Mouse (Mus musculus): Measurements from ENCODE around the gene Gm6205. TPM values are rescaled to one million over a fixed set of nuclear protein-coding genes. Genes with fewer than 3 reads are reported as not detected.
"Not testable (repeated sequence)": the region's sequence is repeated elsewhere in the genome, so short reads cannot be mapped to it uniquely, and the experiment has no call there.

The Gm6205 gene
- not detected for total RNA-seq (2021)
- long read RNA-seq, experiment 1: 0 reads
- long read RNA-seq, experiment 2: 0 reads

DNA sequence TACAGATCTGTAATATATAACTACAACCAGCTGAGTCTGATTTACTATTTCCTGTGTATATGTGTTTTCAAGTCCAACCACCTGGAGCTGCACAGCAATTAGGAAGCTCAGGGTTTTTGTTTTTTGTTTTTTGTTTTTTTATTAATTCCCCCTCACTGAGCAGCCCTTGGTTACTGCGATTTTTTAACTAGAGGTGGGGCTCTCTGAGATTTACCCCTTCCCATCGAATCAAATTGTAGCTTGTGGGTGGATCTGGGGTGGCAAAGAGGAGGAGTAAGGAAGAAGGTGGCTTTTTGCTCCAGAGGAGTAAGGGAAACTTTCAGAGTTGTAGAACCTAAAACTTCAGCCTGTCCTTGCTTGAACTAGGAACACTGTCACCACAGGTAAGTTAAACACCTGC, at the start of gene Gm6205:
Gene Gm6205 (plus strand): TSS at position 301 of the 400 bp plus-strand sequence.
- not testable (repeated sequence) for DNase-seq (ENCODE audit: low spot score)

DNA sequence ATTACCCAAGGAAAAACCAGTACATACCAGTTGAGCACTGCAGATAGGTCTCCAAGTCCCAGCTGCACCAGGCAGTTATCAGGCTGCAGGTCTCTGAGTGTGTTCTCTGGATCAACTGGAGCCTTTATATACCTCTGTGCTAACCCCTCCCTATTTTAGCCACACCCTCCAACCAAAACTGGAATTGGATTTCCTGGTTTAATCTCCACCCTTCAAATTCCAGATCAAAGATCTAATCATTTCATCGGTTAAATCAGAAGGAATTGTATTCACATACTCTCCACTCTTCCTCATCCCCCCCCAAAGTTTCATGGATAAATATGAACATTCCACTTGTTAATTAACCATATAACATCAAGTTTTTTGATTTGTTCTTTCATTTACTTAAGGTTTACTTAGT, 31.9 kb upstream of the Gm6205 start, which contains the start of gene Gm3147:
Gene Gm3147 (minus strand): TSS at position 101 of the 400 bp plus-strand sequence.
- not testable (repeated sequence) for DNase-seq (ENCODE audit: low spot score)

DNA sequence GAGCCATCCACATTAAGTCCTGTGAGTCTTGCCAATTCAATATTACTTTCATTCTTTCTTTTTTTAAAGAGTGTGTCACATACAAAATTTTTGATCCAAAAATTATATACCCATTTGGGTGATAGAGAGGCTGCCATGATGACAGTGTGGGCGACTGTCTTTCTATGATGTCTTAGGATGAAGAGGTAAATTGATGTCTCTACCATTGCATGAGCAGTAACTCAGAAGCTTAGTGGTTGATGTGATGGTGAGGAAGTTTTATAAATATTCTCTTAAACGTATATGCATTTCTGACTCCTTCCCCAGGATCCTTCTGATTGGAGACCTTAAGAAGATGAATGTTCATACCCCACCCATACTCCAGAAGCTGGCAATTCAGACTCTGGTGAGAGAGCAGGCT, 24.5 kb upstream of the Gm6205 start, which contains the start of gene Gm6509:
Gene Gm6509 (plus strand): TSS at position 301 of the 400 bp plus-strand sequence.
- DNase-seq (ENCODE audit: low spot score): not testable (repeated sequence)

Other genes starting within 250 kb of the Gm6205 start
- gene Gm7682, start 202.6 kb upstream of the Gm6205 start, total RNA-seq (2021): not detected
- not detected for gene Gm3139, start 122.1 kb upstream of the Gm6205 start, total RNA-seq (2021)
- not detected for gene Gm3147, start 32.0 kb upstream of the Gm6205 start, total RNA-seq (2021)
- gene Gm6509, start 24.4 kb upstream of the Gm6205 start, total RNA-seq (2021): not detected
- not detected for gene Gm3183, start 217.1 kb downstream of the Gm6205 start, total RNA-seq (2021)

Data from gastrocnemius, adult 18-20 months (tissue).